Mouse (Mus musculus): ENCODE data around the gene Slc22a20.

GRCm38 (mm10) chr19:5922119-5922942, 63.6 kb downstream of the Slc22a20 start:
- TF ChIP-seq POLR2A (IDR thresholded peaks at IDR 0.05; ENCODE audit: low read depth, low read length) (no peak), CTCF (conservative IDR thresholded peaks at IDR 0.05; ENCODE audit: insufficient read depth, insufficient read length, low read depth, low read length) (no peak)

All from kidney, adult 2 months (tissue).